Mouse (Mus musculus): ENCODE measurements at regions not wholly inside any gene's neighbourhood (a gene's known extent, or its start where the extent isn't known, plus 50 kb on each side); places are given as distances from the start of the nearest gene placed in this dataset.
"Not testable (repeated sequence)": the region's sequence is repeated elsewhere in the genome, so short reads cannot be mapped to it uniquely, and the experiment has no call there.

GRCm38 (mm10) chr6:130770476-130770875 is 383.8 kb upstream of the Klra1 start:
- POLR2A ChIA-PET; ATAC-seq; H3K27me3 ChIP-seq; DNase-seq (ENCODE audit: low read depth, low spot score); CTCF ChIA-PET: not testable (repeated sequence)
- in situ Hi-C loops (cut with MboI; ENCODE audit: low pct_unique_long_range_greater_than_20kb), result loop anchor here (10.0 kb wide), 1 partner anchor 196 kb away; no protein-coding TSS in a partner anchor
